Comparison of ENCODE assay signal across 13 mouse cellular contexts in genomic region chr12:26444511-26444910, GRCm38 (mm10).
"Had no signal": no experiment of that assay in that cellular context is flagged by ENCODE, and none has a peak within 500 bp of the region (broad histone marks: within the 10 kb centered on the region; RNA-seq: fewer than 3 reads in every experiment).

No protein-coding gene starts in this region.

- H3K27me3 ChIP-seq: heart, embryonic 15.5 days; hindbrain, embryonic 13.5 days; hindbrain, embryonic 15.5 days; kidney, embryonic 15.5 days; limb, embryonic 13.5 days; limb, embryonic 15.5 days; liver, embryonic 12.5 days had no signal

- H3K9ac ChIP-seq: heart, embryonic 13.5 days; heart, embryonic 15.5 days; hindbrain, embryonic 13.5 days; hindbrain, embryonic 15.5 days; kidney, embryonic 15.5 days; limb, embryonic 13.5 days; limb, embryonic 15.5 days; liver, embryonic 12.5 days; liver, embryonic 14.5 days had no signal

- ATAC-seq: hindbrain, postnatal 0 days; intestine, embryonic 16.5 days; liver, embryonic 12.5 days had no signal

- H3K4me3 ChIP-seq: heart, embryonic 10.5 days; heart, embryonic 13.5 days; heart, embryonic 15.5 days; hindbrain, embryonic 13.5 days; hindbrain, embryonic 15.5 days; kidney, embryonic 15.5 days; limb, embryonic 13.5 days; limb, embryonic 15.5 days; liver, embryonic 12.5 days had no signal

- H3K27ac ChIP-seq: heart, embryonic 10.5 days; heart, embryonic 13.5 days; heart, embryonic 15.5 days; hindbrain, embryonic 13.5 days; hindbrain, embryonic 15.5 days; hindbrain, postnatal 0 days; kidney, embryonic 15.5 days; kidney, postnatal 0 days; limb, embryonic 13.5 days; limb, embryonic 15.5 days; liver, embryonic 12.5 days; liver, embryonic 14.5 days had no signal

- H3K4me1 ChIP-seq: heart, embryonic 10.5 days; heart, embryonic 13.5 days; heart, embryonic 15.5 days; hindbrain, embryonic 13.5 days; hindbrain, embryonic 15.5 days; kidney, embryonic 15.5 days; limb, embryonic 15.5 days; liver, embryonic 12.5 days had no signal

- H3K9me3 ChIP-seq: heart, embryonic 10.5 days; heart, embryonic 13.5 days; heart, embryonic 15.5 days; hindbrain, embryonic 13.5 days; hindbrain, embryonic 15.5 days; kidney, embryonic 15.5 days; limb, embryonic 13.5 days; limb, embryonic 15.5 days; liver, embryonic 12.5 days had no signal

- H3K36me3 ChIP-seq: heart, embryonic 10.5 days; heart, embryonic 13.5 days; heart, embryonic 15.5 days; hindbrain, embryonic 13.5 days; hindbrain, embryonic 15.5 days; kidney, embryonic 15.5 days; limb, embryonic 13.5 days; limb, embryonic 15.5 days; liver, embryonic 12.5 days had no signal

- H3K4me2 ChIP-seq: heart, embryonic 13.5 days; heart, embryonic 15.5 days; hindbrain, embryonic 13.5 days; hindbrain, embryonic 15.5 days; kidney, embryonic 15.5 days; limb, embryonic 13.5 days; limb, embryonic 15.5 days; liver, embryonic 12.5 days had no signal
